Comparison of ENCODE assay signal across 12 mouse cellular contexts in genomic region chr17:89079706-89080105, GRCm38 (mm10).
"Had no signal": no experiment of that assay in that cellular context is flagged by ENCODE, and none has a peak within 500 bp of the region (broad histone marks: within the 10 kb centered on the region; RNA-seq: fewer than 3 reads in every experiment).

No protein-coding gene starts in this region.

- H3K27me3 ChIP-seq: limb, embryonic 13.5 days; neural tube, embryonic 15.5 days had no signal

- DNase-seq: kidney, postnatal 10 days; kidney, postnatal 4 days; left cerebral cortex, postnatal 4 days; lung, adult 18-20 months; right cerebral cortex, adult 18-20 months; right cerebral cortex, postnatal 25 days had no signal

- H3K27ac ChIP-seq: layer of hippocampus, adult 2 months; limb, embryonic 13.5 days; liver, embryonic 14.5 days; neural tube, embryonic 15.5 days; stomach, postnatal 0 days had no signal

- H3K4me2 ChIP-seq: limb, embryonic 13.5 days; neural tube, embryonic 15.5 days had no signal

- H3K9me3 ChIP-seq: limb, embryonic 13.5 days; neural tube, embryonic 15.5 days had no signal

- H3K4me1 ChIP-seq: neural tube, embryonic 15.5 days had no signal

- H3K9ac ChIP-seq: limb, embryonic 13.5 days; liver, embryonic 14.5 days; neural tube, embryonic 15.5 days had no signal

- H3K4me3 ChIP-seq: layer of hippocampus, adult 2 months; limb, embryonic 13.5 days; myocyte; neural tube, embryonic 15.5 days had no signal

- H3K36me3 ChIP-seq: limb, embryonic 13.5 days; neural tube, embryonic 15.5 days had no signal
